Mouse (Mus musculus) MEL (cell line): ENCODE measurements around the gene Cux1. TPM values are rescaled to one million over a fixed set of nuclear protein-coding genes. Genes with fewer than 3 reads are reported as not detected.

Source experiments
- DNase-seq: peaks from one replicate; pipeline ENCODE4 v3.0.0; 2011; ENCODE audit warnings: low read depth, low spot score
- H3K27ac ChIP-seq: 2 replicates; pipeline ENCODE4 v1.5.1; 2012; ENCODE audit warnings: low read depth, mild to moderate bottlenecking, control low read depth, low read length, moderate library complexity; ENCODE audit not compliant: control insufficient read depth
- H3K27me3 ChIP-seq, 2 experiments: fragments of 150-350 bp in 1 of 2; sonication (generic) in 1 of 2; 2 replicates each; pipeline ENCODE4 v1.6.1; 2012; ENCODE audit warnings: low read length in 2 of 2, mild to moderate bottlenecking in 2 of 2, improper control_type of control experiment in 1 of 2, moderate library complexity in 1 of 2; ENCODE audit not compliant: insufficient read depth in 2 of 2, control insufficient read depth in 1 of 2
- H3K36me3 ChIP-seq, 2 experiments: 2 replicates each; pipeline ENCODE4 v1.6.1; 2012 to 2014; ENCODE audit warnings: low read length in 2 of 2, improper control_type of control experiment in 1 of 2, inconsistent platforms in 1 of 2, mild to moderate bottlenecking in 1 of 2; ENCODE audit not compliant: insufficient read depth in 2 of 2, control insufficient read depth in 1 of 2
- H3K4me1 ChIP-seq, 2 experiments: fragments of 150-350 bp in 1 of 2; sonication (generic) in 1 of 2; 2 replicates each; pipeline ENCODE4 v1.6.1; 2012; ENCODE audit warnings: low read length in 2 of 2, improper control_type of control experiment in 1 of 2, mild to moderate bottlenecking in 1 of 2; ENCODE audit not compliant: insufficient read depth in 2 of 2, control insufficient read depth in 1 of 2
- H3K4me3 ChIP-seq, 2 experiments: fragments of 150-350 bp in 1 of 2; sonication (generic) in 1 of 2; 2 replicates each; pipeline ENCODE4 v1.5.1; 2012; ENCODE audit warnings: low read depth in 2 of 2, low read length in 2 of 2, mild to moderate bottlenecking in 2 of 2, moderate library complexity in 2 of 2, control low read depth in 1 of 2, improper control_type of control experiment in 1 of 2; ENCODE audit not compliant: control insufficient read depth in 1 of 2, insufficient read depth in 1 of 2
- H3K79me2 ChIP-seq: 2 replicates; pipeline ENCODE4 v1.6.1; 2012; ENCODE audit warnings: mild to moderate bottlenecking, low read length, moderate library complexity; ENCODE audit not compliant: control insufficient read depth, poor library complexity, insufficient read depth
- H3K9ac ChIP-seq: 2 replicates; pipeline ENCODE4 v1.6.1; 2012; ENCODE audit warnings: low read depth, mild to moderate bottlenecking, control low read depth, low read length, moderate library complexity; ENCODE audit not compliant: control insufficient read depth, poor library complexity, severe bottlenecking
- H3K9me3 ChIP-seq: fragments of 150-350 bp; sonication (generic); replicated peaks from 2 replicates; pipeline ENCODE4 v1.6.1; 2012; ENCODE audit warnings: mild to moderate bottlenecking, low read length, improper control_type of control experiment, moderate library complexity; ENCODE audit not compliant: insufficient read depth
- BHLHE40 ChIP-seq: IDR thresholded peaks from 2 replicates; pipeline ENCODE4 v1.6.1; 2012; ENCODE audit warnings: low read depth, mild to moderate bottlenecking, inconsistent platforms, low read length, improper control_type of control experiment, borderline replicate concordance
- CHD1 ChIP-seq: IDR thresholded peaks from 2 replicates; pipeline ENCODE4 v1.6.1; 2012; ENCODE audit warnings: low read depth, mild to moderate bottlenecking, inconsistent platforms, low read length, improper control_type of control experiment
- CTCF ChIP-seq, 3 experiments: IDR thresholded peaks in 2 of 3; conservative IDR thresholded peaks in 1 of 3; 2 replicates each; pipeline ENCODE4 v1.5.1; 2011 to 2012; ENCODE audit warnings: low read length in 3 of 3, low read depth in 2 of 3, mild to moderate bottlenecking in 2 of 3, improper control_type of control experiment in 1 of 3, inconsistent platforms in 1 of 3, mixed read lengths in 1 of 3, moderate library complexity in 1 of 3; ENCODE audit not compliant: control insufficient read depth in 1 of 3, insufficient read depth in 1 of 3, poor library complexity in 1 of 3, severe bottlenecking in 1 of 3
- ELF1 ChIP-seq: IDR thresholded peaks from 2 replicates; pipeline ENCODE4 v1.6.1; 2014; ENCODE audit warnings: low read depth, mild to moderate bottlenecking, inconsistent platforms, low read length, improper control_type of control experiment, moderate library complexity
- EP300 ChIP-seq, 2 experiments: IDR thresholded peaks; 2 replicates each; pipeline ENCODE4 v1.6.1; 2011; ENCODE audit warnings: improper control_type of control experiment in 2 of 2, low read length in 2 of 2, low read depth in 1 of 2, mild to moderate bottlenecking in 1 of 2
- ETS1 ChIP-seq: IDR thresholded peaks from 2 replicates; pipeline ENCODE4 v1.6.1; 2012; ENCODE audit warnings: low read depth, mild to moderate bottlenecking, inconsistent platforms, low read length, improper control_type of control experiment, moderate library complexity
- GABPA ChIP-seq: IDR thresholded peaks from 2 replicates; pipeline ENCODE4 v1.6.1; 2012; ENCODE audit warnings: low read depth, mild to moderate bottlenecking, inconsistent platforms, low read length, improper control_type of control experiment, moderate library complexity
- GATA1 ChIP-seq: IDR thresholded peaks from 2 replicates; pipeline ENCODE4 v1.6.1; 2011; ENCODE audit warnings: low read depth, low read length, improper control_type of control experiment
- JUND ChIP-seq: IDR thresholded peaks from 2 replicates; pipeline ENCODE4 v1.6.1; 2011; ENCODE audit warnings: low read depth, mild to moderate bottlenecking, improper control_type of control experiment, low read length
- KAT2A ChIP-seq: conservative IDR thresholded peaks from 2 replicates; pipeline ENCODE4 v1.6.1; 2012; ENCODE audit warnings: low read depth, low read length, improper control_type of control experiment, inconsistent platforms
- MAZ ChIP-seq: IDR thresholded peaks from 2 replicates; pipeline ENCODE4 v1.6.1; 2012; ENCODE audit warnings: low read depth, mild to moderate bottlenecking, inconsistent platforms, low read length, improper control_type of control experiment
- MEF2A ChIP-seq: IDR thresholded peaks from 2 replicates; pipeline ENCODE4 v1.6.1; 2014; ENCODE audit warnings: low read depth, mild to moderate bottlenecking, inconsistent platforms, low read length, improper control_type of control experiment; ENCODE audit not compliant: poor library complexity, insufficient replicate concordance, severe bottlenecking; ENCODE audit errors: extremely low read depth
- MXI1 ChIP-seq: IDR thresholded peaks from 2 replicates; pipeline ENCODE4 v1.6.1; 2011; ENCODE audit warnings: mild to moderate bottlenecking, low read depth, low read length, improper control_type of control experiment
- MYC ChIP-seq: IDR thresholded peaks from 2 replicates; pipeline ENCODE4 v1.6.1; 2011; ENCODE audit warnings: low read depth, mild to moderate bottlenecking, low read length, improper control_type of control experiment, moderate library complexity
- NELFE ChIP-seq: IDR thresholded peaks from 2 replicates; pipeline ENCODE4 v1.6.1; 2011; ENCODE audit warnings: low read depth, low read length, improper control_type of control experiment
- POLR2AphosphoS2 ChIP-seq: IDR thresholded peaks from 2 replicates; pipeline ENCODE4 v1.6.1; 2011; ENCODE audit warnings: low read length, improper control_type of control experiment
- POLR2AphosphoS5 ChIP-seq: IDR thresholded peaks from 2 replicates; pipeline ENCODE4 v1.6.1; 2012; ENCODE audit warnings: low read depth, borderline replicate concordance, mild to moderate bottlenecking, inconsistent platforms, low read length, moderate library complexity, mixed read lengths
- RAD21 ChIP-seq: IDR thresholded peaks from 2 replicates; pipeline ENCODE4 v1.6.1; 2011; ENCODE audit warnings: mild to moderate bottlenecking, low read depth, low read length, improper control_type of control experiment
- SIN3A ChIP-seq: IDR thresholded peaks from 2 replicates; pipeline ENCODE4 v1.6.1; 2012; ENCODE audit warnings: low read length, improper control_type of control experiment, inconsistent platforms
- SMC3 ChIP-seq: IDR thresholded peaks from 2 replicates; pipeline ENCODE4 v1.6.1; 2011; ENCODE audit warnings: low read depth, low read length, improper control_type of control experiment
- TAL1 ChIP-seq: IDR thresholded peaks from 2 replicates; pipeline ENCODE4 v1.6.1; 2012; ENCODE audit warnings: mild to moderate bottlenecking, inconsistent platforms, low read length, moderate library complexity, mixed read lengths
- TCF12 ChIP-seq: IDR thresholded peaks from 2 replicates; pipeline ENCODE4 v1.6.1; 2014; ENCODE audit warnings: low read depth, mild to moderate bottlenecking, inconsistent platforms, low read length, improper control_type of control experiment, moderate library complexity
- UBTF ChIP-seq: IDR thresholded peaks from 2 replicates; pipeline ENCODE4 v1.6.1; 2012; ENCODE audit warnings: low read depth, mild to moderate bottlenecking, inconsistent platforms, low read length, improper control_type of control experiment, moderate library complexity, borderline replicate concordance; ENCODE audit not compliant: insufficient read depth
- USF2 ChIP-seq, 2 experiments: IDR thresholded peaks; 2 replicates each; pipeline ENCODE4 v1.6.1; 2011 to 2012; ENCODE audit warnings: improper control_type of control experiment in 2 of 2, low read length in 2 of 2, borderline replicate concordance in 1 of 2, inconsistent platforms in 1 of 2, low read depth in 1 of 2, mild to moderate bottlenecking in 1 of 2; ENCODE audit not compliant: insufficient read depth in 1 of 2
- ZC3H11A ChIP-seq: IDR thresholded peaks from 2 replicates; pipeline ENCODE4 v1.6.1; 2012; ENCODE audit warnings: low read depth, mild to moderate bottlenecking, inconsistent platforms, low read length, improper control_type of control experiment
- ZKSCAN1 ChIP-seq: IDR thresholded peaks from 2 replicates; pipeline ENCODE4 v1.6.1; 2012; ENCODE audit warnings: low read depth, mild to moderate bottlenecking, inconsistent platforms, low read length, improper control_type of control experiment, moderate library complexity
- ZNF384 ChIP-seq: IDR thresholded peaks from 2 replicates; pipeline ENCODE4 v1.6.1; 2012; ENCODE audit warnings: low read depth, mild to moderate bottlenecking, inconsistent platforms, low read length, improper control_type of control experiment
- polyA plus RNA-seq, 2 experiments: library from polyadenylated mRNA; stranded (reverse) in 1 of 2; unstranded in 1 of 2; fragments of >175 nt in 1 of 2; fragments of >200 nt in 1 of 2; gene quantifications; 2 replicates each; pipeline versions ENCODE4 v1.2.1 to v1.2.4; 2012; ENCODE audit warnings: low replicate concordance in 2 of 2, low read depth in 1 of 2; ENCODE audit not compliant: insufficient read length in 2 of 2, insufficient read depth in 1 of 2, missing spikeins in 1 of 2
- total RNA-seq: library from RNA; depleted of rRNA; stranded (reverse); fragments of 300-350 nt; gene quantifications from 2 replicates; pipeline ENCODE4 v1.2.3, GENCODE M21; 2012

Gene Cux1
- total and polyA plus RNA-seq, 3 experiments: 71.1 to 104 TPM; not detected in 1

- peak overlapping the region; percentile 71 to 99 for H3K4me3 ChIP-seq
- DNase-seq: peak; percentile 80
- H3K27me3 ChIP-seq: peaks cover 7 to 8% of the 10 kb centered on the region in 2 experiments
- peaks cover 38% of the 10 kb centered on the region for H3K79me2 ChIP-seq
- peak overlapping the region; percentile 68; the same call in 1 of the 2 replicates for H3K27ac ChIP-seq
- peak overlapping the region; percentile 99 for H3K9ac ChIP-seq
- H3K36me3 ChIP-seq: peaks cover 0 to 7% of the 10 kb centered on the region in 2 experiments; a peak in 3 of 4 replicates
- peaks cover under 1 to 5% of the 10 kb centered on the region in 2 experiments; a peak in 3 of 4 replicates for H3K4me1 ChIP-seq
- TF ChIP-seq SMC3: peak; percentile 67
- TF ChIP-seq UBTF: no peak
- TF ChIP-seq ZKSCAN1: no peak
- peak; percentile 51 for TF ChIP-seq ZC3H11A
- peak; percentile 19 to 79 (median 68); a peak in 4 of 6 replicates for TF ChIP-seq CTCF (IDR thresholded peaks at IDR 0.05 in 2 of 3, conservative IDR thresholded peaks at IDR 0.05 in 1 of 3; ENCODE audit: control insufficient read depth in 1 of 3, insufficient read depth in 1 of 3, low read depth in 2 of 3, low read length in 3 of 3, poor library complexity in 1 of 3, severe bottlenecking in 1 of 3)
- TF ChIP-seq RAD21: peak; percentile 64
- no peaks in the 10 kb centered on the region for H3K9me3 ChIP-seq
These were observed 1.5 kb upstream of the Cux1 start for GRCm38 (mm10) chr5:136568776-136569175.

- H3K9me3 ChIP-seq: no peaks in the 10 kb centered on the region
- peaks cover 6 to 10% of the 10 kb centered on the region in 2 experiments; a peak in 3 of 4 replicates for H3K4me1 ChIP-seq
- H3K4me3 ChIP-seq: peak overlapping the region; percentile 71 to 99
- H3K9ac ChIP-seq: peak overlapping the region; percentile 99
- peak; percentile 88 for DNase-seq
- H3K36me3 ChIP-seq: peaks cover 0 to 13% of the 10 kb centered on the region in 2 experiments; a peak in 3 of 4 replicates
- peaks cover 44% of the 10 kb centered on the region for H3K79me2 ChIP-seq
- peaks cover 5 to 8% of the 10 kb centered on the region in 2 experiments for H3K27me3 ChIP-seq
- H3K27ac ChIP-seq: peak overlapping the region; percentile 68
- TF ChIP-seq POLR2AphosphoS2 (no peak), MXI1 (peak; percentile 87), USF2 (IDR thresholded peaks at IDR 0.05; ENCODE audit: borderline replicate concordance in 1 of 2, insufficient read depth in 1 of 2, low read depth in 1 of 2, low read length in 2 of 2) (no peak), JUND (no peak), POLR2AphosphoS5 (no peak; the same call in 1 of the 2 replicates), SMC3 (no peak), EP300 (IDR thresholded peaks at IDR 0.05; ENCODE audit: low read depth in 1 of 2, low read length in 2 of 2) (no peak), ETS1 (no peak), NELFE (0 out of 2 replicates have a peak, but pooled peaks have one; percentile 33), GABPA (no peak), MAZ (0 out of 2 replicates have a peak, but pooled peaks have one; percentile 51), ELF1 (no peak), SIN3A (peak; percentile 70; the same call in 1 of the 2 replicates), RAD21 (no peak), KAT2A (no peak; the same call in 1 of the 2 replicates), CHD1 (no peak; the same call in 1 of the 2 replicates), MYC (peak; percentile 76; the same call in 1 of the 2 replicates), TAL1 (no peak), CTCF (IDR thresholded peaks at IDR 0.05 in 2 of 3, conservative IDR thresholded peaks at IDR 0.05 in 1 of 3; ENCODE audit: control insufficient read depth in 1 of 3, insufficient read depth in 1 of 3, low read depth in 2 of 3, low read length in 3 of 3, poor library complexity in 1 of 3, severe bottlenecking in 1 of 3) (no peak), BHLHE40 (no peak), TCF12 (0 out of 2 replicates have a peak, but pooled peaks have one; percentile 24), MEF2A (no peak), UBTF (no peak), ZNF384 (peak; percentile 90), GATA1 (no peak)
These were observed 906 bp upstream of the Cux1 start for GRCm38 (mm10) chr5:136568026-136568765.
